Mouse (Mus musculus) frontal cortex, postnatal 10 days (tissue): ENCODE measurements around the gene Pdc.
"Not testable (repeated sequence)": the region's sequence is repeated elsewhere in the genome, so short reads cannot be mapped to it uniquely, and the experiment has no call there.

Source experiments
- DNase-seq, 2 experiments: peaks; one replicate each; pipeline ENCODE4 v3.0.0; 2022; ENCODE audit warnings: low spot score in 2 of 2, mixed read lengths in 1 of 2

The Pdc gene

GRCm38 (mm10) chr1:150319205-150319604 lies at the start of gene Pdc:
Gene Pdc, plus strand, starts transcription at chr1:150319417.
- no peak for DNase-seq

GRCm38 (mm10) chr1:150294051-150294450 lies 25.2 kb upstream of the Pdc start:
- not testable (repeated sequence) for DNase-seq

DNA sequence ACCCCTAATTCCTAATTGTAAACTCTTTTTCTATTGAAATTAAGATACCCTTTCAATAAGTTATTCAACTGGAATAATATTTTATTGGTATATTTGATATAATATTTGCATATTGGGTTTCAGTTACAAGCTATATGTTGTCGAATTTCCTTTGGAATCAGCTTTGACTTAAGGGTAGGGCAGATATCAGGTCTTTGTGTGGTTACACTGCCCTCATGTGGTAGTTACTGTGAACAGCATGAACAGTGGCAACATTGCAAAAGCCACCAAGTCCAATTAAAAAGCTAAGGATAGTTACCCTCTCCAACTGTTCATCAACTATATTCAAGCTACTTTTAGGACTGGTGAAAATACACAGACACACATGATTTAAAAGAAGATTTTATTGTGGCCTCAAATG lies 11.6 kb upstream of the Pdc start:
- DNase-seq: no peak

GRCm38 (mm10) chr1:150335111-150335510 lies 15.9 kb downstream of the Pdc start:
- no peak for DNase-seq

- no peak for DNase-seq
Measured at GRCm38 (mm10) chr1:150360864-150361263, 41.6 kb downstream of the Pdc start.

GRCm38 (mm10) chr1:150372895-150373294 lies 53.7 kb downstream of the Pdc start:
- DNase-seq: no peak

GRCm38 (mm10) chr1:150374247-150374646 lies 55.0 kb downstream of the Pdc start:
- no peak for DNase-seq
